Mouse (Mus musculus): ENCODE results near the gene Usp6nl.

DNA sequence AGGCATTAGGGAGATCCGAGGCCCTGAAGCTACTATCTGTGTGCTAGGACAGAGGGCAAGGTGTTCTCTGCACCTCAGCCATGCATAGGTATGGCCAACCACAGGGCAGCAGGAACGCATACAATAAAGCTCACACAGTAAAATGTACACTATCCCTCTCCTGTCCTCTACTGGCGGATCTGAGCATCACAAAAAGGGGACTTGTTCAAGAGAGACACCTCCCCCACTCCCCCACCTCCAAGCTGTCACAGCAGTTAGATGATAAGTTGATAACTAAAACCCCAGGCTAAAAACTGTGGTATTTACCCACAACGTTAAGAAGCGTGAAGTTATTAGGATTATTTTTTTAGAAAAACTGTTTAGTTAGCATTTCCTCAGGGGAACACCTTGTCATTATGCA is 151.4 kb downstream of the Usp6nl start:
- no peak for TF ChIP-seq RCOR1 (IDR thresholded peaks at IDR 0.05; ENCODE audit: low read depth, low read length)
- TF ChIP-seq HCFC1 (IDR thresholded peaks at IDR 0.05; ENCODE audit: low read depth, low read length), result no peak
- TF ChIP-seq USF1 (IDR thresholded peaks at IDR 0.05; ENCODE audit: low read depth, low read length), result no peak
- TF ChIP-seq CTCF (IDR thresholded peaks at IDR 0.05 in 2 of 3, conservative IDR thresholded peaks at IDR 0.05 in 1 of 3; ENCODE audit: control insufficient read depth in 1 of 3, insufficient read depth in 1 of 3, low read depth in 2 of 3, low read length in 3 of 3, poor library complexity in 1 of 3, severe bottlenecking in 1 of 3), result peak; percentile 22 to 73 (median 58); a peak in 5 of 6 replicates
- no peak for TF ChIP-seq ZNF384 (IDR thresholded peaks at IDR 0.05; ENCODE audit: low read depth, low read length)
- TF ChIP-seq POLR2A (IDR thresholded peaks at IDR 0.05; ENCODE audit: control insufficient read depth in 1 of 2, insufficient read depth in 1 of 2, low read depth in 1 of 2, low read length in 2 of 2, poor library complexity in 1 of 2), result no peak
